Mouse (Mus musculus) bone marrow, adult 2 months (tissue): ENCODE results near the gene Rasa3.

Experiments used
- CTCF ChIP-seq: fragments of 200-500 bp; IDR thresholded peaks from 2 replicates; pipeline ENCODE4 v1.5.1; 2011; ENCODE audit warnings: low read length, control low read depth; ENCODE audit not compliant: control insufficient read depth, insufficient read depth
- POLR2A ChIP-seq: fragments of 200-500 bp; IDR thresholded peaks from 2 replicates; pipeline ENCODE4 v1.6.1; 2011; ENCODE audit warnings: low read depth, mild to moderate bottlenecking, control low read depth, low read length, borderline replicate concordance; ENCODE audit not compliant: control insufficient read depth

- TF ChIP-seq POLR2A (no peak), CTCF (no peak)
These were observed 46.6 kb downstream of the Rasa3 start for GRCm38 (mm10) chr8:13630754-13631153.
